Mouse (Mus musculus): ENCODE results near the gene Bnip2.

Gene Bnip2

DNA sequence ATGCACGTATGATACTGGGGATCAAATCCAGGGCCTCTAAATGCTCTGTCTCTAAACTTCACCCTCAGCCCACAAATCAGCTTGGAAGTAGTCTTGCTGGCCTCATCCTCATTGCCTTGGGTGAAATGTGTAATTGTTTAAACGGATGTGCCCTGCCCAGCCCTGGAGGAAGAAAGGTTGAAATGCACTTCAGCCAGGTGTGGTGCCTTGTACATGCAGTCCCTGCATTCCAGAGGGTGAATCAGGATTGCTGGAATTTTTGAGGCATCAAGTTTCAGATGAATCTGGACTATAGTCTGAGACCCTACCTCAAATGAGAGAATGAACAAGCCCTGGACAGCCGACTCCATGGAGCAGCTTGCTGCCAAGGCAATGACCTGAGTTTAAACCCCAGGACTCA lies 58.6 kb downstream of the Bnip2 start:
- peak in 1 of 2 experiments; percentile 7 for DNase-seq (ENCODE audit: low spot score in 2 of 2)

DNA sequence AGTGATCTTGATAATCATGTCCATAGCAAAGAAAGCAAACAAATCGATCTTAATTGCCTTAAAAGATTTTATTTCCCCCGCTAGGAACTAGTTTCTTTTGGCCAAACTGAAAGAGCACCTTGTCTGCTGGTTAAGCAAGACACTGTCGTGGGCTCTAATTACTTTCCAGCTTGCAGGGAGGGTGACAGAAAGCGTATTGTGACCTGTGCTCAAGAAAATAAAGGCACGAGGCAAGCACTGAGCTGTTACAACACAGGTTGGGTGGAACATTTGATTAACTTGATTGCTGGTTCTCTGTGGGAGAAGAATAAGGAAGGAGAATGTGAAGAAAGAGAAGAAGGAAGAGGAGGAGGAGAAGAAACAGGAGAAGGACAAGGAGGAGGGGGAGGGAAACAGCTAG lies 59.0 kb downstream of the Bnip2 start:
- no peak for DNase-seq (ENCODE audit: low spot score in 2 of 2)

GRCm38 (mm10) chr9:70048751-70049415 lies 59.6 kb downstream of the Bnip2 start:
- DNase-seq (ENCODE audit: low spot score in 2 of 2), result peak in 1 of 2 experiments; percentile 47

DNA sequence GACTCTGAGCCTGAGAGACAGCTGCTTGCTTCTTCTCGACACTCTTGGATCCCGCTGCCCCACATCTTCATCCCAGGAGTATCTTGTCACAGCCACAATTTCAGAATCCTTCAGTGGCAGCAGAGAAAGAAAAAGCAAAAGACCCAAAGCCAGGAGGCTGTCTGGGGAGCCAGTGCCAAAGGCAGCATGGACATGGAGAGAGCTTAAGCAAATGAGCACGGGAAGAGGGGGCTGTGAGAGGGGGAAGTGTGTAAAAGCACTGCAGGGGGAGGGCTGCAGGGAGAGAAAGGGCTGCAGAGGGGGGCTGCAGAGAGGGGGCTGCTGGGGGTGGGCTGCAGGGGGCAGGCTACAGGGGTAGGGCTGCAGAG lies 60.1 kb downstream of the Bnip2 start:
- no peak for DNase-seq (ENCODE audit: low spot score in 2 of 2)

GRCm38 (mm10) chr9:70049839-70050238 lies 60.6 kb downstream of the Bnip2 start:
- DNase-seq (ENCODE audit: low spot score in 2 of 2), result no peak

- no peak for DNase-seq (ENCODE audit: low spot score in 2 of 2)
Measured at GRCm38 (mm10) chr9:70052730-70053129, 63.5 kb downstream of the Bnip2 start.

DNA sequence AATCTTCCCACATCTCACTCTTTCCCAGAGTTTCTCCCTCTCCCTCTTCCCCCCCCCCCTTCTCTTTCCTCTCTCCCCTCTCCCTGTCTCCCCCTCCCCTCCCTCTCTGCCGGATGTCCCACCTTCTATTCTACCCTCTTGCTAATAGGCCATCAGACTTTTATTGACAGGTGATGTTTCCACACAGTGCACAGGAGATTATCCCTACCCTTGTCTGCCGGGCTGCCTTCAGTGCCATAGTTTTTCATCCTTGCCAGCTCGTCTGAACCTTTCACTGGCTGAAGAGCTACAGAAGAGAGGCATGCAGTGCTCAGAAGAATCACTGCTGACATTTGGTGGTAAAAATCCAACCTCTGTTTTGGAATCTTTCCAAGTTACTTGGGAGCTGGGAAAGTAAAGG lies 64.1 kb downstream of the Bnip2 start:
- DNase-seq (ENCODE audit: low spot score in 2 of 2), result no peak
